Mouse (Mus musculus) urinary bladder, postnatal 10 days (tissue): Measurements from ENCODE around the gene Snx11.

Source experiments
- DNase-seq: peaks from one replicate; pipeline ENCODE4 v3.0.0; 2022; ENCODE audit warnings: low spot score

Gene Snx11

GRCm38 (mm10) chr11:96762742-96763470 lies 14.5 kb downstream of the Snx11 start:
- no peak for DNase-seq

DNA sequence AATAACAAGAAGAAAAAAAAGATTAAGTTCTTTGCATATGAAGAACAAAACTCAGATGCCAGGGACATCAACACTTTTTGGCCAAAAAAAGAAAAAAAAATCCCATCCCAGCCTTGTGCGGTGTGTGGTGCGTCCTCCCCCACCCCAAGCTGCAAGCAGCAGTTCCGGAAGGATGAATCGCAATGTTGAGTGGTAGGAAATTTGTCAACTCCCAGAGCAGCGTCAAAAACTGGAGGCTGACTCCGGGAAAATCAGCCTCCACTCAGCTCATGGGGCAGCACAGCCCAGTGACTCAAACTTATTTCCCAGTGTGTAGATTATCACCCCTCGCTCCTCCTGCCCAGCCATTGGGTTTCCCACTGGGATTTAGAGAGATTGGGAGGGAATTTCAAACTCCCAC lies 15.4 kb downstream of the Snx11 start:
- no peak for DNase-seq

GRCm38 (mm10) chr11:96760042-96760441 lies 17.3 kb downstream of the Snx11 start:
- no peak for DNase-seq

DNA sequence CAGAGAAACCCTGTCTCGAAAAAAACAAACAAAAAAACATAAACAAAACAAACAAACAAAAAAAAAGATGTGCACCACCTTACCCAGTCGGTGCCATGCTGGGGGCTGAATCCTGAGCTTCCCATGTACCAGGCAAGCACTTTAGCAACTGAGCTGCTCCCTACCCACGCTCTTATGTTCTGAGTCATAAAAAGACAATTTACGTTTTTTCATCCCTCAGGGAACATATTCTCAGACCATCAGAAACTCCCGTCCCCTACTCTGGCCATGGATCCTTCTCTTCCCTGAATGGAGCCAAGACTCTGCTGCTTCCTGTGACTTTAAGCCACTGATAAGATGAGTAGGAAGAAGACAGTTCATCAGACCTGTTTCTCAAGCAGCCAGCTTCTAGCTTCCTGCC lies 19.0 kb downstream of the Snx11 start:
- DNase-seq = no peak

DNA sequence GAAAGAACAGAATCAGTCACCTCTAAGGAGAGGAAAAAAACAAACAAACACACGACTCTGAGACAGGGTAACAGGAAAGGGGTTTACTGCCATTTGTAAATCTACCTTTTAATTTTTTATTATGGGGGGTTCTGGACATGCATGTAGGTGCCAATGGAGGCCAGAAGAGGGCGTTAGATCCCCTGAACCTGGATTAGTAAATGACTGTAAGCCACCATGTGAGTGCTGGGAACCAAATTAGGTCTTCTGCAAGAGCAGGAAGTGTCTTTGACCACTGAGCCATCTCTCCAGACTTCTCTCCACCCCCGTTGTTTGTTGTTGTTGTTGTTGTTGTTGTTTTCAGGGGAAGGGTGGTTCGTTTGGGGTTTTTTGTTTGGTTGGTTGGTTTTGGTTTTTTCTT lies 19.9 kb downstream of the Snx11 start:
- no peak for DNase-seq

DNA sequence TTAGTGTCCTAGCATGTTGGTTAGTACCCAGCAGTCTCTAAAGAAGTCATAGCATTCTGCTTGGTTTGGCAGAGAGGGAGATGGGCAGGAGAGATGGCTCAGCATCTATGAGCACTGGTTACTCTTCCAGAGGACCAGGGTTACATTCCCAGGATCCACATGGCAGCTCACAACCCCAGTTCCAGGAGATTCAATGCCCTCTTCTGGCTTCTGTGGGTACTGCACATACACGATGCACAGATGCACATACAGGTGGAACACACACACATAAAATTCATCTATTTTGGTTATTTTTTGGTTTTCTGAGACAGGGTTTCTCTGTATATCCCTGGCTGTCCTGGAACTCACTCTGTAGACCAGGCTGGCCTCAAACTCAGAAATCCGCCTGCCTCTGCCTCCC lies 22.1 kb downstream of the Snx11 start:
- no peak for DNase-seq

DNA sequence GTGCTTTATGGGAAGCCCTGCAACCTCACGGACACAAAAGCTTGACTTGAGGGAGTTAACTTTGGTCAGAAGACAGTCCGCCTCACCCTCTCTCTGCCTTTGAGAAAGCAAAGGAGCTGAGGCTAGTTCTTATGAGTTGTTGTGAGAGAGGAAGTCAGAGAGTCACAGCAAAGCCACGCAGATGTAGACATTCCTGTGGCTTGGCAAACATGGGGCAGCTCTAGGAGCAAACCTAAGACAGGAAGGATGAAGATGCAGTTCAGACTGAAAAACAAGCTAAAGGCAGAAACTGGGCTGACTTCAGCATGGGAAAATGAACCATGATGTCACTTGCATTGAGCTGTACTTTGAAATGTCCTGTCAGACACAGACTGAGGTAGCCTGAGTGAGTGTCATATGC lies 29.8 kb downstream of the Snx11 start:
- DNase-seq = no peak

DNA sequence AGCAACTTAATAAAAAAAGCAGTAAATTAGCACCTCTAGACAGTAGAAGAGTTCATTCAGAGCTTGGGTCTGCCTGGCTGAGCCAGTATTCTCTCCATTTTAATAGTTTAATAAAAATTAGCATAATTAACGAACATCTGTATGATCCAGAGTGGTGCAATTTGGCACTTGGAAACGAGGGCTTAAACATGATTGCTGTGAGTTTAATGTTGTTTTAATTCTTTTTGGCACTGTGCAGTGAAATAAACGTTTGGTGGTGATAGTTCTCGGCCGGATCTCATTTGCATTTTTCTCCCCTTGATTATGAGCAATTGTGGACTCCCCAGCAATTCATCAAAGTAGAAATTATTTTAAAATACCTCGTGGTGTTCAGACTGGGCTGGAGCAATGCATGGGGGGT lies 30.7 kb downstream of the Snx11 start:
- DNase-seq = no peak

GRCm38 (mm10) chr11:96743891-96744290 lies 33.5 kb downstream of the Snx11 start:
- DNase-seq = no peak

DNA sequence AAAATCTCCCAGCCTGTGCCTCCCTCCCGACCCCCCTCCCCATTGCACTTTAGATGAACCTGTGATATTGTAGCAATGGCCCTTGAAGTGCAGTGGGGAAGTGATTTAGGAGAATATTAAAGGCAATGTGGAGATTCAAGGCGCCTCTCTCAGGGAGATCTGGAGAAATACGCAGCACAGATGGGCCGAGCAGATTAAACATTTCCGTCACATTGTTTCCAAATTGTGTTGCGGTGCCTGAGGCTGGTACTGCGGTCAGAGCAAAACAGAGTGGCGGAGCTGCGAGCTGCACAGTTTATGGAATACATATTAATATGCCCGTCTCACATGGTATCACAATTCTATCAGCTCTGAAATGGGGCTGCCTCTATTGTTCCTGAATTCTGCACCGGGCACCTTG lies 34.4 kb downstream of the Snx11 start:
- no peak for DNase-seq

GRCm38 (mm10) chr11:96741995-96742394 lies 35.4 kb downstream of the Snx11 start:
- no peak for DNase-seq

DNA sequence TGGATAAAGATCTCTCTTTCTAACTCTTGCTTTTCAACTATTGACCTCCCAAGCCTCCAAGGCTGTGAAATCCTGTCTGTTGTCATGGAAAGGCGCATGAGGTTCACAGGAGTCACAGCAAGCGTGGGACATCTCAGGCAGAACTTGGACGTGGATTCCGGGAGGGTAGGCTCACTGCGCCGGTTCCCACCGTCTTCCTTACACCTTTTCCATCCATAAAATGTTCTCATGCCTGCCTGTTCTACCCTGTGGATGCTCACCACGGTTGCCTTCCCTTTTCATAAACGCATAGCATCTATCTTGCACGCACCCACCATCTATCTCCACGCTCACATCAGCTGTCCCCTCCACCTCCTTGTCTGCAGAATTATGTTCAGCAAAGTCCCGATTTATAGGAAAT lies 36.6 kb downstream of the Snx11 start:
- no peak for DNase-seq

GRCm38 (mm10) chr11:96737673-96738471 lies 39.5 kb downstream of the Snx11 start:
- no peak for DNase-seq

DNA sequence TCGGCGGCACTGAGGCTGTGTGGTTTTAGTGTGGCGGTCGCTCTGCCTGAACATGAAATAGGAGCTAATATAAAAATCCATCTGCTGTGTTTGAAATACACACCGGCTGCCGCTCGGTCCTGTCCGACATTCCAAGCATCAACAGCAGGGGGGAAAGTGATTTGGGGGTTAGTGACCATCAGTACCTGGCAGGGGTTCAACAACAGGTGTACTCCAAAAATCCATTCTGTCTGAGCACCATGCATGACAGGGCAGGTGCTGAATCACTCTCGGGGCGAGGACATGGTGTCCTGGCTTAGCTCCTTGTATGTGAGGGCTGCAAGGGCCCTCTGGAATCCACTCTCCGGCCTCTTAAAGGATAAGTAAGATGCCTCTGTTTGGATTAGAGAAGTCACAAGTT lies 41.0 kb downstream of the Snx11 start:
- no peak for DNase-seq

- no peak for DNase-seq
Observed at GRCm38 (mm10) chr11:96735908-96736307, 41.5 kb downstream of the Snx11 start.

- DNase-seq = no peak
Observed at GRCm38 (mm10) chr11:96732657-96733056, 44.7 kb downstream of the Snx11 start.

GRCm38 (mm10) chr11:96730327-96730726 lies 47.0 kb downstream of the Snx11 start:
- no peak for DNase-seq

DNA sequence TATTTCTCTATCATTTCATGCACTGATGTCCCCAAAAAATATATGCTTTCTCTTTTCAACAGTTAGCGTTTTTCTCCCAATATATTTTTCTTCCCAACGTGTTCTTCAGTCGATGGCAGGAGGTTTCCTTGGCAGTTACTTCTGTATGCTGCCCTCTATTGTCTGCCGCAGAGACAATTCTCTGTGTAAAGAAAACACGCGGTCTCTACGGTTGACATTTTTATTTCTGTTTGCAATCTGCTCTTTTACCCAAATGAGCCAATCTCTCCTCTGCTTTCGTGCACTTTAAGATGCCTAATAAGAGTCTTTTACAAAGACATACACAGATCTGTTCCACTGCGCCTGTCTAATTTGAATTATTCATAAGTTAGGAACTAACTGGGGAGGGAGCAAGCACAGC lies 47.9 kb downstream of the Snx11 start:
- DNase-seq = no peak

GRCm38 (mm10) chr11:96728577-96728976 lies 48.8 kb downstream of the Snx11 start:
- DNase-seq = no peak

- no peak for DNase-seq
Observed at GRCm38 (mm10) chr11:96725833-96726232, 51.5 kb downstream of the Snx11 start.

- DNase-seq = no peak
Observed at GRCm38 (mm10) chr11:96718609-96719008, 58.8 kb downstream of the Snx11 start.
